Mouse (Mus musculus) small intestine, adult 2 months (tissue): ENCODE data around the gene Cplx2.

Source experiments
- CTCF ChIP-seq: fragments of 200-500 bp; IDR thresholded peaks from 2 replicates; pipeline ENCODE4 v1.5.1; 2012; ENCODE audit warnings: low read depth, mild to moderate bottlenecking, control low read depth, inconsistent platforms, low read length, moderate library complexity, mixed read lengths; ENCODE audit not compliant: insufficient replicate concordance, insufficient read length; ENCODE audit errors: extremely low read depth
- POLR2A ChIP-seq: fragments of 200-500 bp; IDR thresholded peaks from 2 replicates; pipeline ENCODE4 v1.6.1; 2012; ENCODE audit warnings: low read depth, mild to moderate bottlenecking, control low read depth, inconsistent platforms, low read length, moderate library complexity

DNA sequence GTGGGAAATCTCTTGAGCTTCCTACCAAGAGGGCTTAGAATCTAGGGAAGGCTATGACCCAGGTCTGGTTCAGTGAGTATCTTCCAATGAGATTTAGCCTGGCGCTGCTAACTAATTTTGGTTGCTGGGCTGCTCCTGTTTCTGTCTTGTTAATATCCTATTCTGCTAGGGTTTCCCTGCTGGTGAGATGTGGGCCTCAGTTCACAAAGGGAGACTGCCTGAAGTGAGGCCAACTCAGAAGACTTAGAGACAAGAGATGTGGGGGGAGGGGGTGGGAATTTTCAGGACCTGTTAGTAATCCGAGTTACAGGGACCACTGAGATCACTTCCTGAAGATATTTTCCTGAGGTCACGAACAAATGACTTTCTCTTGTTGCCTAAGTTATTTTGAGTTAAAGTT, 33.1 kb downstream of the Cplx2 start:
- TF ChIP-seq CTCF (no peak), POLR2A (no peak)
